Mouse (Mus musculus): Measurements from ENCODE around the gene Bex2. TPM values are rescaled to one million over a fixed set of nuclear protein-coding genes. Genes with fewer than 3 reads are reported as not detected.

Gene Bex2
- total RNA-seq, 2 experiments from 2014 or later, result 345 to 394 TPM

Other genes starting within 250 kb of the Bex2 start
- 100 to 1,000 TPM; 146 to 195 TPM for gene Gprasp2, start 229.2 kb downstream of the Bex2 start, total RNA-seq (2021)
- gene Arxes2, start 74.4 kb downstream of the Bex2 start, total RNA-seq (2021), result 100 to 1,000 TPM in 1 of 2 experiments, 10 to 100 TPM in 1; 84.8 to 108 TPM
- gene Arxes1, start 34.9 kb downstream of the Bex2 start, total RNA-seq (2021), result 10 to 100 TPM; 85.5 to 86.7 TPM
- under 1 TPM in 1 of 2 experiments, not detected in 1; 0.12 TPM for gene Nxf3, start 17.0 kb upstream of the Bex2 start, total RNA-seq (2021)
- gene Bex4, start 70.8 kb upstream of the Bex2 start, total RNA-seq (2021), result 10 to 100 TPM; 92.2 to 92.6 TPM
- gene Tceal8, start 104.1 kb upstream of the Bex2 start, total RNA-seq (2021), result 10 to 100 TPM; 41.2 to 52.0 TPM
- 10 to 100 TPM; 59.5 to 65.6 TPM for gene Tceal5, start 135.6 kb upstream of the Bex2 start, total RNA-seq (2021)
- 1 to 10 TPM; 5.8 to 7.0 TPM for gene Tceal7, start 146.5 kb upstream of the Bex2 start, total RNA-seq (2021)
- 100 to 1,000 TPM; 195 to 200 TPM for gene Bex1, start 147.3 kb upstream of the Bex2 start, total RNA-seq (2021)
- gene Tceal9, start 176.8 kb upstream of the Bex2 start, total RNA-seq (2021), result 100 to 1,000 TPM; 129 to 130 TPM
- gene Bex3, start 202.0 kb upstream of the Bex2 start, total RNA-seq (2021), result 100 to 1,000 TPM; 315 to 358 TPM